28 mouse cellular contexts compared by ENCODE assay signal in genomic region chr6:50840826-50841225, GRCm38 (mm10).
DNase-seq lines count a peak whose midpoint lies in the region; ATAC-seq and TF ChIP-seq lines count a peak whose summit lies in the region.
"Had no signal": no experiment of that assay in that cellular context is flagged by ENCODE, and none has a peak within 500 bp of the region (broad histone marks: within the 10 kb centered on the region; RNA-seq: fewer than 3 reads in every experiment).

No protein-coding gene starts in this region.

- H3K4me1 ChIP-seq in liver, adult 2 months (ENCODE audit: control insufficient read depth, insufficient read depth, low read length), result no peaks in the 10 kb centered on the region
- H3K4me1 ChIP-seq in liver, postnatal 0 days (ENCODE audit: insufficient read depth), result no peaks in the 10 kb centered on the region
- H3K4me1 ChIP-seq: forebrain, embryonic 13.5 days; heart, embryonic 10.5 days; heart, embryonic 13.5 days; hindbrain, embryonic 12.5 days had no signal

- H3K4me3 ChIP-seq in liver, adult 2 months (ENCODE audit: insufficient read depth, low read depth, low read length), result no peak overlapping the region
- no peak overlapping the region for H3K4me3 ChIP-seq in liver, postnatal 0 days (ENCODE audit: low read depth, low read length)
- H3K4me3 ChIP-seq: forebrain, embryonic 10.5 days; forebrain, embryonic 13.5 days; heart, adult 2 months; heart, embryonic 10.5 days; heart, embryonic 13.5 days; hindbrain, embryonic 12.5 days had no signal

- H3K27me3 ChIP-seq in liver, adult 2 months (ENCODE audit: control insufficient read depth, insufficient read depth, low read length), result no peaks in the 10 kb centered on the region
- no peaks in the 10 kb centered on the region for H3K27me3 ChIP-seq in liver, postnatal 0 days (ENCODE audit: insufficient read depth, low read length)
- H3K27me3 ChIP-seq: CH12.LX; forebrain, embryonic 13.5 days; hindbrain, embryonic 12.5 days had no signal

- TF ChIP-seq POLR2A in liver, adult 2 months (IDR thresholded peaks at IDR 0.05; ENCODE audit: extremely low read depth, insufficient read depth, low read length), result no peak

- H3K9me3 ChIP-seq in liver, postnatal 0 days (ENCODE audit: low read length), result no peaks in the 10 kb centered on the region
- H3K9me3 ChIP-seq: forebrain, embryonic 10.5 days; forebrain, embryonic 13.5 days; G1E; heart, embryonic 10.5 days; heart, embryonic 13.5 days; hindbrain, embryonic 12.5 days had no signal

- no peak for TF ChIP-seq EP300 in liver, postnatal 0 days (IDR thresholded peaks at IDR 0.05; ENCODE audit: low read depth)

- H3K36me3 ChIP-seq in liver, adult 2 months (ENCODE audit: control insufficient read depth, insufficient read depth, low read length), result no peaks in the 10 kb centered on the region
- H3K36me3 ChIP-seq in liver, postnatal 0 days (replicated peaks; ENCODE audit: insufficient read depth, low read length), result no peaks in the 10 kb centered on the region
- H3K36me3 ChIP-seq: forebrain, embryonic 10.5 days; G1E; heart, embryonic 10.5 days; heart, embryonic 13.5 days; hindbrain, embryonic 12.5 days had no signal

- no peak for ATAC-seq in liver, postnatal 0 days
- ATAC-seq: forebrain, embryonic 13.5 days; forebrain, embryonic 16.5 days; hindbrain, embryonic 16.5 days; inflammation-experienced regulatory T-cells, adult 6 months; intestine, embryonic 16.5 days; Patski had no signal

- H3K4me2 ChIP-seq in liver, postnatal 0 days (ENCODE audit: low read depth, low read length), result no peak overlapping the region
- H3K4me2 ChIP-seq: forebrain, embryonic 13.5 days; heart, embryonic 13.5 days; hindbrain, embryonic 12.5 days had no signal

- H3K79me2 ChIP-seq in liver, adult 2 months (ENCODE audit: control insufficient read depth, insufficient read depth, low read length), result no peaks in the 10 kb centered on the region

- 69% methylated on average over 9 of the region's 9 CpGs for WGBS in liver, adult 2 months
- 62% methylated on average over 9 of the region's 9 CpGs for WGBS in liver, postnatal 0 days (ENCODE audit: insufficient replicate concordance)

- H3K27ac ChIP-seq in liver, adult 2 months (replicated peaks; ENCODE audit: insufficient read depth, low read depth, low read length), result no peak overlapping the region
- no peak overlapping the region for H3K27ac ChIP-seq in liver, postnatal 0 days (ENCODE audit: low read depth)
- H3K27ac ChIP-seq: forebrain, embryonic 10.5 days; forebrain, embryonic 13.5 days; heart, adult 2 months; heart, embryonic 10.5 days; heart, embryonic 13.5 days; hindbrain, embryonic 12.5 days had no signal

- peak; percentile 53 to 55 for DNase-seq in cerebellum, postnatal 14 days
- no peak for DNase-seq in cerebellum, adult 11 months
- DNase-seq in liver, adult 2 months (ENCODE audit: extremely low read depth, low read depth, low spot score), result peak; percentile 4
- no peak for DNase-seq in liver, postnatal 0 days
- DNase-seq in retina, embryonic 14.5 days (ENCODE audit: low spot score), result peak; percentile 9
- DNase-seq in right cerebral cortex, adult 2 months (ENCODE audit: low spot score in 2 of 2), result no peak
- DNase-seq: adrenal gland, postnatal 10 days; adrenal gland, postnatal 36 days; B cell, adult 2 months; cerebellum, adult 18-20 months; cerebellum, adult 9-10 months; cerebellum, postnatal 36 days; gastrocnemius, postnatal 10 days; gastrocnemius, postnatal 36 days; heart, adult 2 months; heart, postnatal 14 days had no signal

- TF ChIP-seq CTCF in liver, adult 2 months (IDR thresholded peaks at IDR 0.05; ENCODE audit: low read depth, low read length), result no peak
- TF ChIP-seq CTCF in liver, postnatal 0 days (IDR thresholded peaks at IDR 0.05; ENCODE audit: low read depth), result no peak

- no peak overlapping the region for H3K9ac ChIP-seq in liver, adult 2 months (ENCODE audit: low read depth, low read length)
- H3K9ac ChIP-seq in liver, postnatal 0 days (replicated peaks), result no peak overlapping the region
- H3K9ac ChIP-seq: forebrain, embryonic 13.5 days; heart, embryonic 13.5 days; hindbrain, embryonic 12.5 days had no signal

Comparison
In these comparisons a context has a peak if more than half of its experiments do, and no peak if none do; other contexts are left out.
1. DNase-seq: peak in cerebellum, postnatal 14 days (2 of 2), liver, adult 2 months (single experiment) and retina, embryonic 14.5 days (single experiment); none in cerebellum, adult 11 months (single experiment), liver, postnatal 0 days (single experiment) and right cerebral cortex, adult 2 months (0 of 2).